Mouse (Mus musculus): ENCODE results near the gene Hoxd8. TPM values are rescaled to one million over a fixed set of nuclear protein-coding genes. Genes with fewer than 3 reads are reported as not detected.

The Hoxd8 gene
- polyA plus RNA-seq, 1 experiment = 1.1 TPM

- Histone ChIP-seq H3K27me3 (ENCODE audit: control insufficient read depth, insufficient read depth, low read length) (peaks cover 13% of the 10 kb centered on the region; the same call in 1 of the 2 replicates), H3K4me3 (ENCODE audit: control insufficient read depth, insufficient read depth, low read length) (no peak overlapping the region), H3K27ac (ENCODE audit: control insufficient read depth, insufficient read depth, low read length) (no peak overlapping the region), H3K36me3 (ENCODE audit: control insufficient read depth, insufficient read depth, low read length) (no peaks in the 10 kb centered on the region), H3K4me1 (replicated peaks; ENCODE audit: control insufficient read depth, insufficient read depth, low read length) (no peaks in the 10 kb centered on the region)
- TF ChIP-seq CTCF (IDR thresholded peaks at IDR 0.05; ENCODE audit: borderline replicate concordance, control insufficient read depth, extremely low read depth, insufficient read depth, low read length, poor library complexity) (no peak), POLR2A (IDR thresholded peaks at IDR 0.05; ENCODE audit: control insufficient read depth, extremely low read depth, insufficient read depth, low read length, poor library complexity) (no peak)
- DNase-seq = no peak
- 9% methylated on average over 14 of the region's 14 CpGs for WGBS
These were observed 10.5 kb downstream of the Hoxd8 start for GRCm38 (mm10) chr2:74714881-74715280.

DNA sequence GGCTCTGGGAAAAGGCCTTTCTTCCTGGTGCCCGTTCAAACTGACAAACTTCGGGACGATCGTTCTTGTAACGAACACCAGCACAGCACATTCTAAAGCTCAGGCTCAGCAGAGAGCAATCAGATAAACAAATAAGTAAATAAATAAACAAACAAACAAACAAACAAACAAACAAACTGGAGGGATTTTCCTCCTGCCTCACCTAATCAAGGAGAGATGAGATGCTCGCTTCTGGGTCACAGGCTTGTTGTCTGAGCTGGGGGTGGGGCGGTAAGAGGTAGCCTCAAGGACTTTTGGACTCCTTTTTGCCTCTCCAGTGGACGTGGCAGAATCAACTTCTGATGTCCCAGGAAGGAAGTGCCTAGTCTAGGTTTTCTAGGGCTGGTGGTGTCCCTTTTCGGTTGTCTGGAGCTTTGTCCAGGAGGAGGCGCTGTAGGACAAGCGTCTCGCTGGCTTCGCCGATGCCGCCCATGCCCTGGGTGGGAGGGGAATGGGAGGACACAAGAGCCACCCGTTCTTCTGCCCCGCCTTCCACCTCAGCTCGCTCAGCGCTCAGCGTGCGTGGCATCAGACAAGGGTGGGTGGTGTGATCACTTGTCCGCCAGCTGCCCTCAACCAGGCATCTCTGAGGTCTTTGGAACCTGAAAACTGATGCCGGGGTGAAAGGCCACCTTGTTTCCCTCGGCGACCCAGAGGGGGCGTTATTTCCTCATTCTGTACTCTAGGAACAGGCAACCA, 11.3 kb downstream of the Hoxd8 start:
- Histone ChIP-seq H3K36me3 (ENCODE audit: control insufficient read depth, insufficient read depth, low read length) (no peaks in the 10 kb centered on the region), H3K4me3 (ENCODE audit: control insufficient read depth, insufficient read depth, low read length) (no peak overlapping the region), H3K27ac (ENCODE audit: control insufficient read depth, insufficient read depth, low read length) (no peak overlapping the region), H3K27me3 (ENCODE audit: control insufficient read depth, insufficient read depth, low read length) (peaks cover 13% of the 10 kb centered on the region), H3K4me1 (replicated peaks; ENCODE audit: control insufficient read depth, insufficient read depth, low read length) (no peaks in the 10 kb centered on the region)
- TF ChIP-seq CTCF (IDR thresholded peaks at IDR 0.05; ENCODE audit: borderline replicate concordance, control insufficient read depth, extremely low read depth, insufficient read depth, low read length, poor library complexity) = peak; percentile 75; the same call in 1 of the 2 replicates
- no peak for TF ChIP-seq POLR2A (IDR thresholded peaks at IDR 0.05; ENCODE audit: control insufficient read depth, extremely low read depth, insufficient read depth, low read length, poor library complexity)
- DNase-seq = peak; percentile 75
- WGBS = 5% methylated on average over 26 of the region's 26 CpGs

DNA sequence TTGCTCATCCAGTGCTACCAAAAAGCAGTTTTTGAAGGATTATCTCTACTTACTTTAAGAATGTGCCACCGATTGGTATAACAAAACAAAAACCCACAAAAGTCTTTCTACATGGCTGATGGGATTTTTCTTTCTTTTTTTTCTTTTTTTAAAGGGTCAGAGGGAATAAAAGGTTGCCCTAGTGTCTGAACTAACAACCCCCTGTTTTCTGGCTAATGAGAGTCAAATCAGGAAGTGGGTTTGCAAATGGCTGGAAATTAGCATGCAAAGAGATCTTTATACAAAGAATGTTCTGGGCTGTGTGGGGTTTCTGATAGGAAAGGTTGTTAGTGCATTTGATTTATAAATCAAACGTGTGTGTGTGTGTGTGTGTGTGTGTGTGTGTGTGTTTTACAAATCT, 16.0 kb downstream of the Hoxd8 start:
- Histone ChIP-seq H3K4me3 (ENCODE audit: control insufficient read depth, insufficient read depth, low read length) (no peak overlapping the region), H3K4me1 (replicated peaks; ENCODE audit: control insufficient read depth, insufficient read depth, low read length) (no peaks in the 10 kb centered on the region), H3K36me3 (ENCODE audit: control insufficient read depth, insufficient read depth, low read length) (no peaks in the 10 kb centered on the region), H3K27me3 (ENCODE audit: control insufficient read depth, insufficient read depth, low read length) (peaks cover 7% of the 10 kb centered on the region), H3K27ac (ENCODE audit: control insufficient read depth, insufficient read depth, low read length) (no peak overlapping the region)
- TF ChIP-seq CTCF (IDR thresholded peaks at IDR 0.05; ENCODE audit: borderline replicate concordance, control insufficient read depth, extremely low read depth, insufficient read depth, low read length, poor library complexity) (no peak), POLR2A (IDR thresholded peaks at IDR 0.05; ENCODE audit: control insufficient read depth, extremely low read depth, insufficient read depth, low read length, poor library complexity) (no peak)
- WGBS = 38% methylated on average over 2 of the region's 2 CpGs
- no peak for DNase-seq

DNA sequence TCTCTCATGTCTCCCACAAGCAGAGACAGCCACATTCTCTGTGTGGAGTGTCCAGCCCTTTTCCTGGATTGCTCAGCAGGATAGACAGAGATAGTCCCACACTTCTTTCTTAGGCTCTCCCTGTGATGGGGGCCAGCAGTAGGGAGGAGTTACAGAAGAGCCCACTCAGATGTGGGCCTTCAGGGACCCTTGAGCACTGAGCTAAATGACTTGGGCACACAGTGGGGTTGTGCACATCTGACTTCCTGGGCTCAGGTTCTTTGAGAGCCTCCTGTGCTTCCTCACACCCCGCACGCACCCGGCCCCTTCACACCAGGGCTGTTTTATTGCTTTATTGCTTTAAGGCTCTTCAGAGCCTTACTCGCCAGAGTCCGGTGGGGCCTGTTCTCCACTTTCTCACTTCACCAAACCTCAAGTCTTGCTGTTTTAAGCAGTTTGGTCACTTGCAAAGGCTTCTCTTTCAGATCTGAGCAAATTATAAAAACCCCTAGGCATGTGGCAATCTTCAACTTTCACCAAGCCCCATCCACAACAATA, 16.6 kb downstream of the Hoxd8 start:
- no peak for TF ChIP-seq CTCF (IDR thresholded peaks at IDR 0.05; ENCODE audit: borderline replicate concordance, control insufficient read depth, extremely low read depth, insufficient read depth, low read length, poor library complexity)
- no peak for TF ChIP-seq POLR2A (IDR thresholded peaks at IDR 0.05; ENCODE audit: control insufficient read depth, extremely low read depth, insufficient read depth, low read length, poor library complexity)
- DNase-seq = no peak
- Histone ChIP-seq H3K36me3 (ENCODE audit: control insufficient read depth, insufficient read depth, low read length) (no peaks in the 10 kb centered on the region), H3K27ac (ENCODE audit: control insufficient read depth, insufficient read depth, low read length) (no peak overlapping the region), H3K4me1 (replicated peaks; ENCODE audit: control insufficient read depth, insufficient read depth, low read length) (no peaks in the 10 kb centered on the region), H3K27me3 (ENCODE audit: control insufficient read depth, insufficient read depth, low read length) (peaks cover 7% of the 10 kb centered on the region), H3K4me3 (ENCODE audit: control insufficient read depth, insufficient read depth, low read length) (no peak overlapping the region)
- WGBS = 69% methylated on average over 5 of the region's 5 CpGs

GRCm38 (mm10) chr2:74721882-74722281, 17.5 kb downstream of the Hoxd8 start:
- H3K27me3 ChIP-seq (ENCODE audit: control insufficient read depth, insufficient read depth, low read length) = peaks cover 7% of the 10 kb centered on the region
- WGBS = 17% methylated on average over 6 of the region's 6 CpGs
- no peak for DNase-seq
- no peak overlapping the region for H3K27ac ChIP-seq (ENCODE audit: control insufficient read depth, insufficient read depth, low read length)
- TF ChIP-seq POLR2A (IDR thresholded peaks at IDR 0.05; ENCODE audit: control insufficient read depth, extremely low read depth, insufficient read depth, low read length, poor library complexity) (no peak), CTCF (IDR thresholded peaks at IDR 0.05; ENCODE audit: borderline replicate concordance, control insufficient read depth, extremely low read depth, insufficient read depth, low read length, poor library complexity) (no peak)
- H3K4me3 ChIP-seq (ENCODE audit: control insufficient read depth, insufficient read depth, low read length) = no peak overlapping the region
- H3K36me3 ChIP-seq (ENCODE audit: control insufficient read depth, insufficient read depth, low read length) = no peaks in the 10 kb centered on the region
- H3K4me1 ChIP-seq (replicated peaks; ENCODE audit: control insufficient read depth, insufficient read depth, low read length) = no peaks in the 10 kb centered on the region

GRCm38 (mm10) chr2:74722949-74723348, 18.5 kb downstream of the Hoxd8 start:
- H3K36me3 ChIP-seq (ENCODE audit: control insufficient read depth, insufficient read depth, low read length) = no peaks in the 10 kb centered on the region
- no peak for DNase-seq
- no peak overlapping the region for H3K27ac ChIP-seq (ENCODE audit: control insufficient read depth, insufficient read depth, low read length)
- 41% methylated on average over 8 of the region's 8 CpGs for WGBS
- no peak overlapping the region for H3K4me3 ChIP-seq (ENCODE audit: control insufficient read depth, insufficient read depth, low read length)
- TF ChIP-seq POLR2A (IDR thresholded peaks at IDR 0.05; ENCODE audit: control insufficient read depth, extremely low read depth, insufficient read depth, low read length, poor library complexity) = no peak
- no peak for TF ChIP-seq CTCF (IDR thresholded peaks at IDR 0.05; ENCODE audit: borderline replicate concordance, control insufficient read depth, extremely low read depth, insufficient read depth, low read length, poor library complexity)
- H3K27me3 ChIP-seq (ENCODE audit: control insufficient read depth, insufficient read depth, low read length) = peaks cover 7% of the 10 kb centered on the region
- H3K4me1 ChIP-seq (replicated peaks; ENCODE audit: control insufficient read depth, insufficient read depth, low read length) = no peaks in the 10 kb centered on the region
